Mouse (Mus musculus) heart, embryonic 10.5 days (tissue): ENCODE measurements around the gene Dpp6. TPM values are rescaled to one million over a fixed set of nuclear protein-coding genes. Genes with fewer than 3 reads are reported as not detected.

Experiments used
- DNase-seq: peaks from one replicate; pipeline ENCODE4 v3.0.0-alpha.2; 2017; ENCODE audit warnings: low spot score
- H3K27ac ChIP-seq: fragments of 300-500 bp; sonication (generic); 2 replicates; pipeline ENCODE4 v1.5.1; 2016; ENCODE audit warnings: mild to moderate bottlenecking
- H3K27me3 ChIP-seq: fragments of 300-500 bp; sonication (generic); 2 replicates; pipeline ENCODE4 v1.6.1; 2016; ENCODE audit warnings: mild to moderate bottlenecking; ENCODE audit not compliant: poor library complexity, insufficient read depth, severe bottlenecking
- H3K36me3 ChIP-seq: fragments of 300-500 bp; sonication (generic); 2 replicates; pipeline ENCODE4 v1.6.1; 2016; ENCODE audit warnings: mild to moderate bottlenecking, moderate library complexity
- H3K4me1 ChIP-seq: fragments of 300-500 bp; sonication (generic); 2 replicates; pipeline ENCODE4 v1.6.1; 2016; ENCODE audit warnings: mild to moderate bottlenecking
- H3K4me3 ChIP-seq: fragments of 300-500 bp; sonication (generic); 2 replicates; pipeline ENCODE4 v1.5.1; 2016; ENCODE audit warnings: mild to moderate bottlenecking, moderate library complexity
- H3K9me3 ChIP-seq: fragments of 300-500 bp; sonication (generic); 2 replicates; pipeline ENCODE4 v1.6.1; 2016; ENCODE audit warnings: mild to moderate bottlenecking, moderate library complexity
- WGBS: fragments of 180-500 bp; shearing (Covaris S2); methylation state at CpG from one replicate; pipeline ENCODE4 v1.1.7; 2016; 5-methylcytosine and 5-hydroxymethylcytosine counted together
- polyA plus RNA-seq: library from polyadenylated mRNA; unstranded; fragments of >200 nt; fragmentation: Nextera tagmentation; extraction: Ambion mirVana; gene quantifications from 2 replicates; pipeline ENCODE4 v1.2.1, GENCODE M21; 2016

Dpp6 gene
- polyA plus RNA-seq, 1 experiment from 2014 or later = 0.92 TPM

- Histone ChIP-seq H3K27me3 (no peaks in the 10 kb centered on the region; the same call in 1 of the 2 replicates), H3K27ac (no peak overlapping the region), H3K4me3 (no peak overlapping the region), H3K4me1 (no peaks in the 10 kb centered on the region), H3K36me3 (no peaks in the 10 kb centered on the region), H3K9me3 (no peaks in the 10 kb centered on the region)
- DNase-seq = no peak
- 62% methylated on average over 2 of the region's 2 CpGs for WGBS
Measured at GRCm38 (mm10) chr5:27719311-27719710, 902.3 kb downstream of the Dpp6 start.

GRCm38 (mm10) chr5:27724460-27724859 lies 907.5 kb downstream of the Dpp6 start:
- H3K27ac ChIP-seq = no peak overlapping the region
- H3K9me3 ChIP-seq = no peaks in the 10 kb centered on the region
- no peaks in the 10 kb centered on the region for H3K4me1 ChIP-seq
- no peak for DNase-seq
- H3K4me3 ChIP-seq = no peak overlapping the region
- no peaks in the 10 kb centered on the region for H3K36me3 ChIP-seq
- no peaks in the 10 kb centered on the region; the same call in 1 of the 2 replicates for H3K27me3 ChIP-seq
- WGBS = 22% methylated on average over 2 of the region's 2 CpGs

GRCm38 (mm10) chr5:27730666-27731065 lies 913.7 kb downstream of the Dpp6 start:
- Histone ChIP-seq H3K4me3 (no peak overlapping the region), H3K27me3 (no peaks in the 10 kb centered on the region), H3K9me3 (no peaks in the 10 kb centered on the region), H3K36me3 (no peaks in the 10 kb centered on the region), H3K4me1 (no peaks in the 10 kb centered on the region), H3K27ac (no peak overlapping the region)
- DNase-seq = no peak
- WGBS = 69% methylated on average over 5 of the region's 5 CpGs

- Histone ChIP-seq H3K27me3 (no peaks in the 10 kb centered on the region), H3K27ac (no peak overlapping the region)
- 50% methylated on average over 1 of the region's 1 CpGs for WGBS
Measured at GRCm38 (mm10) chr5:27731392-27731791, 914.4 kb downstream of the Dpp6 start.

GRCm38 (mm10) chr5:27732288-27732868 lies 915.4 kb downstream of the Dpp6 start:
- Histone ChIP-seq H3K27me3 (no peaks in the 10 kb centered on the region), H3K27ac (no peak overlapping the region), H3K9me3 (no peaks in the 10 kb centered on the region), H3K36me3 (no peaks in the 10 kb centered on the region), H3K4me1 (no peaks in the 10 kb centered on the region), H3K4me3 (no peak overlapping the region)
- no peak for DNase-seq
- WGBS = 77% methylated on average over 5 of the region's 5 CpGs

More at GRCm38 (mm10) chr5:27731392-27731791, 914.4 kb downstream of the Dpp6 start:
- Histone ChIP-seq H3K36me3 (no peaks in the 10 kb centered on the region), H3K4me1 (no peaks in the 10 kb centered on the region), H3K9me3 (no peaks in the 10 kb centered on the region), H3K4me3 (no peak overlapping the region)
- DNase-seq = no peak

GRCm38 (mm10) chr5:27737168-27737567 lies 920.2 kb downstream of the Dpp6 start:
- no peak overlapping the region for H3K4me3 ChIP-seq
- 3% methylated on average over 3 of the region's 3 CpGs for WGBS
- peak; percentile 91 for DNase-seq
- no peaks in the 10 kb centered on the region for H3K4me1 ChIP-seq
- peaks cover 16% of the 10 kb centered on the region for H3K36me3 ChIP-seq
- no peak overlapping the region for H3K27ac ChIP-seq
- no peaks in the 10 kb centered on the region for H3K27me3 ChIP-seq
- H3K9me3 ChIP-seq = no peaks in the 10 kb centered on the region

- H3K27me3 ChIP-seq = no peaks in the 10 kb centered on the region
- 75% methylated on average over 6 of the region's 6 CpGs for WGBS
- no peak for DNase-seq
- H3K4me1 ChIP-seq = no peaks in the 10 kb centered on the region
- no peak overlapping the region for H3K4me3 ChIP-seq
- no peaks in the 10 kb centered on the region for H3K9me3 ChIP-seq
- no peak overlapping the region for H3K27ac ChIP-seq
- peaks cover 34% of the 10 kb centered on the region for H3K36me3 ChIP-seq
Measured at GRCm38 (mm10) chr5:27739216-27739615, 922.2 kb downstream of the Dpp6 start.

GRCm38 (mm10) chr5:27744944-27745343 lies 927.9 kb downstream of the Dpp6 start:
- Histone ChIP-seq H3K4me1 (no peaks in the 10 kb centered on the region), H3K9me3 (no peaks in the 10 kb centered on the region), H3K36me3 (peaks cover 79% of the 10 kb centered on the region), H3K4me3 (no peak overlapping the region), H3K27me3 (no peaks in the 10 kb centered on the region), H3K27ac (no peak overlapping the region)
- DNase-seq = no peak
- 81% methylated on average over 1 of the region's 1 CpGs for WGBS

- Histone ChIP-seq H3K27me3 (no peaks in the 10 kb centered on the region), H3K9me3 (no peaks in the 10 kb centered on the region), H3K4me3 (no peak overlapping the region), H3K27ac (no peak overlapping the region), H3K36me3 (peaks cover 88% of the 10 kb centered on the region), H3K4me1 (peaks cover 9% of the 10 kb centered on the region)
- 87% methylated on average over 4 of the region's 4 CpGs for WGBS
- no peak for DNase-seq
Measured at GRCm38 (mm10) chr5:27765780-27766179, 948.8 kb downstream of the Dpp6 start.

GRCm38 (mm10) chr5:27767948-27768347 lies 950.9 kb downstream of the Dpp6 start:
- DNase-seq = no peak
- Histone ChIP-seq H3K4me1 (peaks cover 9% of the 10 kb centered on the region), H3K27ac (no peak overlapping the region), H3K9me3 (no peaks in the 10 kb centered on the region), H3K36me3 (peaks cover 88% of the 10 kb centered on the region), H3K4me3 (no peak overlapping the region), H3K27me3 (no peaks in the 10 kb centered on the region)
- 90% methylated on average over 5 of the region's 5 CpGs for WGBS
